ENCODE assay signal across 17 mouse cellular contexts in genomic region chr1:77409509-77409908, GRCm38 (mm10).
DNase-seq lines count a peak whose midpoint lies in the region; ATAC-seq and TF ChIP-seq lines count a peak whose summit lies in the region.
"Had no signal": no experiment of that assay in that cellular context is flagged by ENCODE, and none has a peak within 500 bp of the region (broad histone marks: within the 10 kb centered on the region; RNA-seq: fewer than 3 reads in every experiment).

No protein-coding gene starts in this region.

- no peak for DNase-seq in forebrain, postnatal 0 days
- no peak for DNase-seq in forebrain, embryonic 11.5 days (ENCODE audit: low spot score)
- DNase-seq in hindbrain, embryonic 14.5 days (ENCODE audit: low spot score): no peak
- DNase-seq in kidney, postnatal 36 days: no peak
- DNase-seq: adrenal gland, adult 2 months; adrenal gland, postnatal 10 days; adrenal gland, postnatal 25 days; B cell, adult 2 months; cerebellum, postnatal 25 days had no signal

- WGBS in forebrain, embryonic 13.5 days: 86% methylated on average over 8 of the region's 8 CpGs
- WGBS in forebrain, postnatal 0 days: 53% methylated on average over 8 of the region's 8 CpGs
- WGBS in forebrain, embryonic 15.5 days: 66% methylated on average over 8 of the region's 8 CpGs
- 97% methylated on average over 8 of the region's 8 CpGs for WGBS in forebrain, embryonic 11.5 days
- WGBS in hindbrain, embryonic 15.5 days: 84% methylated on average over 8 of the region's 8 CpGs
- 91% methylated on average over 8 of the region's 8 CpGs for WGBS in hindbrain, embryonic 14.5 days

- H3K4me3 ChIP-seq in forebrain, embryonic 13.5 days: no peak overlapping the region
- H3K4me3 ChIP-seq in forebrain, postnatal 0 days (ENCODE audit: low read depth, low read length): no peak overlapping the region
- no peak overlapping the region for H3K4me3 ChIP-seq in forebrain, embryonic 15.5 days
- no peak overlapping the region for H3K4me3 ChIP-seq in forebrain, embryonic 11.5 days (ENCODE audit: low read depth, low read length)
- no peak overlapping the region for H3K4me3 ChIP-seq in hindbrain, embryonic 15.5 days
- H3K4me3 ChIP-seq in hindbrain, embryonic 14.5 days (replicated peaks; ENCODE audit: low read length): no peak overlapping the region
- H3K4me3 ChIP-seq: embryonic facial prominence, embryonic 10.5 days; embryonic facial prominence, embryonic 12.5 days had no signal

- H3K4me1 ChIP-seq in forebrain, embryonic 13.5 days: peaks cover 82% of the 10 kb centered on the region
- peaks cover 17% of the 10 kb centered on the region for H3K4me1 ChIP-seq in forebrain, postnatal 0 days (ENCODE audit: insufficient read depth)
- H3K4me1 ChIP-seq in forebrain, embryonic 15.5 days: peaks cover 82% of the 10 kb centered on the region
- H3K4me1 ChIP-seq in forebrain, embryonic 11.5 days (replicated peaks; ENCODE audit: control insufficient read depth, insufficient read depth, low read length): peaks cover 4% of the 10 kb centered on the region; the same call in 1 of the 2 replicates
- peaks cover 33% of the 10 kb centered on the region for H3K4me1 ChIP-seq in hindbrain, embryonic 15.5 days (replicated peaks)
- H3K4me1 ChIP-seq in hindbrain, embryonic 14.5 days (replicated peaks; ENCODE audit: control insufficient read depth, insufficient read depth, low read length): peaks cover 28% of the 10 kb centered on the region

- no peak overlapping the region for H3K4me2 ChIP-seq in forebrain, embryonic 13.5 days
- H3K4me2 ChIP-seq in forebrain, postnatal 0 days (ENCODE audit: low read depth): no peak overlapping the region
- no peak overlapping the region for H3K4me2 ChIP-seq in forebrain, embryonic 15.5 days (replicated peaks)
- no peak overlapping the region for H3K4me2 ChIP-seq in forebrain, embryonic 11.5 days (ENCODE audit: low read depth, low read length, severe bottlenecking)
- no peak overlapping the region for H3K4me2 ChIP-seq in hindbrain, embryonic 15.5 days
- H3K4me2 ChIP-seq in hindbrain, embryonic 14.5 days (replicated peaks): no peak overlapping the region
- H3K4me2 ChIP-seq: embryonic facial prominence, embryonic 12.5 days had no signal

- no peaks in the 10 kb centered on the region for H3K9me3 ChIP-seq in forebrain, embryonic 13.5 days (replicated peaks)
- H3K9me3 ChIP-seq in forebrain, postnatal 0 days (ENCODE audit: low read length): no peaks in the 10 kb centered on the region
- no peaks in the 10 kb centered on the region for H3K9me3 ChIP-seq in forebrain, embryonic 15.5 days
- H3K9me3 ChIP-seq in forebrain, embryonic 11.5 days (ENCODE audit: control insufficient read depth, low read length): no peaks in the 10 kb centered on the region
- no peaks in the 10 kb centered on the region for H3K9me3 ChIP-seq in hindbrain, embryonic 15.5 days
- H3K9me3 ChIP-seq in hindbrain, embryonic 14.5 days (ENCODE audit: control insufficient read depth, low read length): no peaks in the 10 kb centered on the region
- H3K9me3 ChIP-seq: embryonic facial prominence, embryonic 10.5 days; embryonic facial prominence, embryonic 12.5 days had no signal

- ATAC-seq in forebrain, embryonic 13.5 days: peak; percentile 3; the same call in 1 of the 2 replicates
- ATAC-seq in forebrain, postnatal 0 days: no peak
- ATAC-seq in forebrain, embryonic 15.5 days (replicated peaks): 0 out of 2 replicates have a peak, but pooled peaks have one; percentile 9
- no peak for ATAC-seq in forebrain, embryonic 11.5 days (replicated peaks; ENCODE audit: low FRiP score)
- no peak for ATAC-seq in hindbrain, embryonic 15.5 days (ENCODE audit: low FRiP score, low read depth)
- no peak for ATAC-seq in hindbrain, embryonic 14.5 days (ENCODE audit: low FRiP score)
- ATAC-seq: CD4-positive, CD25-positive, alpha-beta regulatory T cell, adult 4 months had no signal

- no peak overlapping the region for H3K27ac ChIP-seq in forebrain, embryonic 13.5 days
- no peak overlapping the region for H3K27ac ChIP-seq in forebrain, postnatal 0 days (ENCODE audit: low read depth, low read length)
- H3K27ac ChIP-seq in forebrain, embryonic 15.5 days (replicated peaks): peak overlapping the region; percentile 54; the same call in 1 of the 2 replicates
- no peak overlapping the region for H3K27ac ChIP-seq in forebrain, embryonic 11.5 days (ENCODE audit: low read depth, low read length)
- H3K27ac ChIP-seq in hindbrain, embryonic 15.5 days (replicated peaks): 0 out of 2 replicates have a peak overlapping the region, but pooled peaks have one; percentile 8
- H3K27ac ChIP-seq in hindbrain, embryonic 14.5 days: no peak overlapping the region
- H3K27ac ChIP-seq: embryonic facial prominence, embryonic 10.5 days; embryonic facial prominence, embryonic 12.5 days had no signal

- no peak for TF ChIP-seq CTCF in forebrain, postnatal 0 days (IDR thresholded peaks at IDR 0.05; ENCODE audit: low read depth)

- H3K36me3 ChIP-seq in forebrain, embryonic 13.5 days (ENCODE audit: poor library complexity, severe bottlenecking): no peaks in the 10 kb centered on the region
- no peaks in the 10 kb centered on the region for H3K36me3 ChIP-seq in forebrain, postnatal 0 days (ENCODE audit: insufficient read depth)
- no peaks in the 10 kb centered on the region for H3K36me3 ChIP-seq in forebrain, embryonic 15.5 days
- no peaks in the 10 kb centered on the region for H3K36me3 ChIP-seq in forebrain, embryonic 11.5 days (ENCODE audit: control insufficient read depth, insufficient read depth, low read length)
- H3K36me3 ChIP-seq in hindbrain, embryonic 15.5 days: no peaks in the 10 kb centered on the region
- no peaks in the 10 kb centered on the region for H3K36me3 ChIP-seq in hindbrain, embryonic 14.5 days (replicated peaks; ENCODE audit: control insufficient read depth, insufficient read depth)
- H3K36me3 ChIP-seq: embryonic facial prominence, embryonic 12.5 days; G1E had no signal

- no peak overlapping the region for H3K9ac ChIP-seq in forebrain, embryonic 13.5 days
- no peak overlapping the region for H3K9ac ChIP-seq in forebrain, postnatal 0 days
- no peak overlapping the region for H3K9ac ChIP-seq in forebrain, embryonic 15.5 days (replicated peaks)
- H3K9ac ChIP-seq in forebrain, embryonic 11.5 days (ENCODE audit: low read length): no peak overlapping the region
- no peak overlapping the region for H3K9ac ChIP-seq in hindbrain, embryonic 15.5 days
- H3K9ac ChIP-seq in hindbrain, embryonic 14.5 days: no peak overlapping the region
- H3K9ac ChIP-seq: embryonic facial prominence, embryonic 12.5 days had no signal

- no peaks in the 10 kb centered on the region for H3K27me3 ChIP-seq in forebrain, embryonic 13.5 days
- no peaks in the 10 kb centered on the region for H3K27me3 ChIP-seq in forebrain, postnatal 0 days (ENCODE audit: insufficient read depth, low read length)
- H3K27me3 ChIP-seq in forebrain, embryonic 15.5 days: no peaks in the 10 kb centered on the region
- no peaks in the 10 kb centered on the region for H3K27me3 ChIP-seq in forebrain, embryonic 11.5 days (ENCODE audit: control insufficient read depth, insufficient read depth, low read length)
- no peaks in the 10 kb centered on the region for H3K27me3 ChIP-seq in hindbrain, embryonic 15.5 days
- no peaks in the 10 kb centered on the region for H3K27me3 ChIP-seq in hindbrain, embryonic 14.5 days (ENCODE audit: control insufficient read depth, insufficient read depth, low read length)
- H3K27me3 ChIP-seq: CH12.LX; embryonic facial prominence, embryonic 12.5 days had no signal

Comparison
In these comparisons a context has a peak if more than half of its experiments do, and no peak if none do; other contexts are left out.
1. ATAC-seq: peak in forebrain, embryonic 13.5 days (single experiment) and forebrain, embryonic 15.5 days (single experiment); none in forebrain, postnatal 0 days (single experiment), forebrain, embryonic 11.5 days (single experiment), hindbrain, embryonic 15.5 days (single experiment) and hindbrain, embryonic 14.5 days (single experiment).
2. H3K27ac ChIP-seq: peak in forebrain, embryonic 15.5 days (single experiment) and hindbrain, embryonic 15.5 days (single experiment); none in forebrain, embryonic 13.5 days (single experiment), forebrain, postnatal 0 days (single experiment), forebrain, embryonic 11.5 days (single experiment) and hindbrain, embryonic 14.5 days (single experiment).